Mouse (Mus musculus) liver, postnatal 0 days (tissue): ENCODE data around the gene Vsig8.

Experiments
- CTCF ChIP-seq: sonication (generic); IDR thresholded peaks from 2 replicates; pipeline ENCODE4 v1.5.1; 2016; ENCODE audit warnings: antibody characterized with exemption, low read depth
- EP300 ChIP-seq: IDR thresholded peaks from 2 replicates; pipeline ENCODE4 v1.6.1; 2016; ENCODE audit warnings: antibody characterized with exemption, low read depth, mild to moderate bottlenecking

DNA sequence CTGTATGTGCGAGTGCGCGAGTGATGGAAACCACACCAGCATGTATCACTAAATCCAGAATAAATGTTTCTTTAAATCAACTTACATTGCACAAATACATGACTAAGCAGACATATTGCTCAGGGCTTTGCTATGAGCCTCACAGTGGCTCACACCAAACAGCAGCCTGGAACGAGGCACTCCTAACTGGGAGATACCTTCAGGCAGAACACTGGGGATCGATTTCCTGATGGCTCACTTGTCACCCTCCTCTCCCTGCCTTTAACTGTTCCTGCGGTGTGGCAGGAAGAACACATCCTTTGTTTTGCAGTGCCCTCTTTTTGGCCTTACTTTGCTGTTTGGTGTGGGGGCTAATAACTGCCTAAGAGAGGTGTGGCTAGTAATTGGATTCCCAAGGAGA is 36.1 kb upstream of the Vsig8 start:
- TF ChIP-seq CTCF (no peak), EP300 (no peak)
